Mouse (Mus musculus): ENCODE data around the gene Iyd.

GRCm38 (mm10) chr10:3529807-3530206, 10.2 kb upstream of the Iyd start:
- TF ChIP-seq GATA1 (IDR thresholded peaks at IDR 0.05; ENCODE audit: low read length), result no peak
- TF ChIP-seq TAL1 (IDR thresholded peaks at IDR 0.05; ENCODE audit: low read length), result no peak
